Mouse (Mus musculus) gastrocnemius, postnatal 4 days (tissue): ENCODE results near the gene Angel1. TPM values are rescaled to one million over a fixed set of nuclear protein-coding genes. Genes with fewer than 3 reads are reported as not detected.

ENCODE experiments used
- DNase-seq, 2 experiments: peaks; one replicate each; pipeline ENCODE4 v3.0.0; 2021 to 2022; ENCODE audit warnings: low spot score in 2 of 2, mixed read lengths in 2 of 2
- long read RNA-seq, 2 experiments: library from polyadenylated mRNA; stranded (forward); transcript quantifications; one replicate each; pipeline ENCODE4 v2.0.0; 2021
- total RNA-seq, 2 experiments: library from RNA; stranded (reverse); gene quantifications; 2 replicates each; pipeline ENCODE4 v1.2.3; 2021

Gene Angel1
- 10 to 100 TPM in 1 of 2 experiments, 1 to 10 TPM in 1; 7.5 to 10.2 TPM for total RNA-seq
- long read RNA-seq, experiment 1, transcript Angel1-201 (10 exons, 3,850 nt), result major isoform, 10 of 13 reads
- long read RNA-seq, experiment 1, partial matches to known transcripts, result 0 of 13 reads
- long read RNA-seq, experiment 1, other reads (novel, unspliced or antisense), result 2 of 13 reads
- long read RNA-seq, experiment 2, transcript Angel1-201 (10 exons, 3,850 nt), result major isoform, 21 of 23 reads
- long read RNA-seq, experiment 2, partial matches to known transcripts, result 0 of 23 reads
- long read RNA-seq, experiment 2, other reads (novel, unspliced or antisense), result 2 of 23 reads

- peak; percentile 90 to 97 for DNase-seq
Measured at GRCm38 (mm10) chr12:86726120-86726640, at the start of gene Angel1. Angel1 (minus strand) TSS chr12:86726460.

DNA sequence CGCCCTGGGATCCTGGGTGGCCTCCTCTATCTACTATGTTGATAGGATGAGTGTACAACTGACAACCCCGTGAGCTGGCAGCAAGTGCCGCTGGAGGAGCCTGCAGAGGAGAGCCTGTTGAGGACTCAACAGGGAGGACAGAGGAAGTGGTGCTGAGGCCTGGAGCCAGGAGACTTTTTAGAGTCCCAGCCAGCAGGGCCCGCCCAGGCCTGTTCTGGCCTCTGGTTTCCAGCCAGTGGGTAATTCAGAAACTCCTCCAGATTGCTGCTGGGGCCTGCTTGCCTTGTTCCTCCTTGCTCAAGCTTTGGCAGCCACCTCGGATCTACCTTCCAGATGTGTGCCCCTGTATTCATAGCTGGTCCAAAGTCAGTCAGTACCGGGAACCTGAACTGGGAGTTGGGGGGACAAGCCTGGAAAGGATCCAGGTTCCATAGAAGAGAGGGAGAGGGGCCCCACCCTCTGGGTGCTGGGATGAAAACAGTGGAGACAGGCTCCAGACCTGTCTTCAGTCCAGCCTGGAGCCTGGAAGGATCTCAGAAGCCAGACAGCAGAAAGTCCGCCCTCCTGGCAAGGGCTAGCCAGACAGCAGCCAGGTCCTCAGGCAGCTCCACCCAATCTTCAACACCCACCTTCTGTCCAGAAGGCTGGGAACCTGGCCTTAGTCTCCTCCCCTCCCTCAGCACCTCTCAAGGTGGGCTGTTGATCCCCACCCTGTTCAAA lies 49.5 kb upstream of the Angel1 start:
- DNase-seq, result peak; percentile 52 to 74

DNA sequence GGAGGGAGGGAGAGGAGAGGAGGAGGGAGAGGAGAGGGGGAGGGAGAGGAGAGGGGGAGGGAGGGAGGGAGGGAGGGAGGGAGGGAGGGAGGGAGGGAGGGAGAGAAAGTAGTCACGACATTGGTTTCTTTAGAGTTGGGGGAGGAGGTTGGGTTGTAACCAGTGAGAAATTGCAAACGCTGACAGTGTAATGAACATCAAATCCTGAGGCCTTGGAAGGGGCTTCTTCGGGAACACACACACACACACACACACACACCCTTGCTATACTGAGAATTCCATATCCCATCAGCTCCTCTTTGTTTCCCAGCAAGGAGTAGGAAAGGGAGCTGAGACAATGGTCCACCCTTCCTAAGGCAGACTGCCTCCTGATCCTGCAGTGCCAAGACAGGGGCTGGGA lies 46.3 kb upstream of the Angel1 start:
- DNase-seq, result no peak

GRCm38 (mm10) chr12:86771823-86772427 lies 45.7 kb upstream of the Angel1 start:
- peak; percentile 83 to 92 for DNase-seq

DNA sequence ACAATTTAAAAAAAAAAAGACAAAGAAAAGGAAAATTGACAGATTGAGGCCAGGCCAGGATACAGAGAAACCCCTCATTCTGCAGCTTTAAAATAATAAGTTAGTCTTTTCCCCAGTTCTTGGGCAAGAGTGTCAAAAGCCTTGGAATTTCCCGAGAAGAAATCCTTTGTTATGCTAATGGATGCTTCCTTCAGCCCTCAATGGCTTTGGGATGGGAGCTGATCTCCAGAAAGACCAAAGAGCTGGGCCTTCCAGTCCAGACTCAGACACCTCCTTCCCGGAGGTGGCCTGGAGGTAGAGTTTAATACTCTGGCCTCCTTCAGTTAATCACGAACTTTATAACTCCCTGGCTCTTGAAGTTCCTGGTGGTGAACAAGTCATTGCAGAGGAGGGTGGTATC lies 44.7 kb upstream of the Angel1 start:
- DNase-seq, result no peak

GRCm38 (mm10) chr12:86770261-86770670 lies 44.0 kb upstream of the Angel1 start:
- DNase-seq, result peak; percentile 42 to 75

GRCm38 (mm10) chr12:86769819-86770218 lies 43.6 kb upstream of the Angel1 start:
- no peak for DNase-seq

DNA sequence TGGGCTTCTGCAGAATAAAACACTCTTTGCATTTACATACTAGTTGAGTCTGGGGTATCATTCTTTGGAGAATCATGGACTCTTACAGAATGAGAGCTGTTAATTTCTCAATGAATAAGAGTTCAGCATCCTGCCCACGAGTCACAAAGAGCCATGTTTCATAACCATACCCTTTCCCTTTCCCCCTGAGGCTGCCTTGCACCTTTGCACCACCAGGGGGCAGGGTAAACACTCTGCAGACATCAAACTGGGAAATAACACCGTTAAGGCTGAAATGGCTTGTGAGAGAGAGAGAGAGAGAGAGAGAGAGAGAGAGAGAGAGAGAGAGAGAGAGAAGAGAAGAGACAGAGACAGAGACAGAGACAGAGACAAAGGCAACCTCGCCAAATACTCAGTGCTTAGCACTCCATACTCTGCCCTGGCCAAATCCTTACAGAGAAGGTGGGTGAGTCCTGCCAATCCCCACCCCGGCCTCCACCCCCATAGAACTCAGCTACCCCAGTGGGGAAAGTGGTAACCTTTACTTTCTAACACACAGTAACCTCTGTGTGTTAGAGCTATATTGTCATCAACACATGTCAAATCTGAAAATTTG lies 42.8 kb upstream of the Angel1 start:
- DNase-seq, result peak; percentile 69 to 79

DNA sequence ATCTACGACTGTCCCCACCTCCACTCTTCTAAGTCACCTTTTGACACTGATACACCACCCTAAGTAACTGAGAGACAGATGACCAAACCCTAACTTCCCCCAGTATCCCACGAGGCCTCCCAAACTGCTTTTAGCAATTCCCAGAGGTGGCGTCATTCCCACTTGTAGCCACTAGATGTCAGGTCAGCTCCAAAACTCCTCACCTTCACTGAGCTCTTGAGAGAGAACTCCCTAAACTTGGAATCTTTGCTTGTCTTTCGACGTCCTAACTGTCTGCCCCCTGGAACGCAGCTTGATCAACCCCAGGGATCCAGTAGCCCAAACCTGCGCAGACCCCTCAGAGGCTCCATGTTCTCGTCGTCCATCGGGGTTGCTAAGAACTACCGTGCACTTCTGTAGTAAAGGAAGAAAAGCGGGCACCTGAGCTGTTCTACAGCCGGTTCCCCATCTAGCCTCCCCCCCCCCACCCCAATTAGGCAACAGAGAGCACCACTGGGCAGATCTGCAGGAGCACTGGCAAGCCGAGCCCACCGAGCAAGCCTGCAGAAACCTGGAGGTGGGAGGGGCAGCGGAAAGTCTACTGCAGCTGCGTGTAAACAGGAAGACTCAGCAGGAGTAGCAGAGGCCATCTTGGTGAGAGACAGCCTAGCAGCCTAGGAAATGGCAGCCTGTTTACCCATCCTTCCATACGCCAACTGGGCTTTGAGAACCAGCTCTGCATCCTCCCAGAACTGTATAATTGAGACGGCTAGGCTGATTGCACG lies 41.8 kb upstream of the Angel1 start:
- DNase-seq, result peak in 1 of 2 experiments; percentile 46

DNA sequence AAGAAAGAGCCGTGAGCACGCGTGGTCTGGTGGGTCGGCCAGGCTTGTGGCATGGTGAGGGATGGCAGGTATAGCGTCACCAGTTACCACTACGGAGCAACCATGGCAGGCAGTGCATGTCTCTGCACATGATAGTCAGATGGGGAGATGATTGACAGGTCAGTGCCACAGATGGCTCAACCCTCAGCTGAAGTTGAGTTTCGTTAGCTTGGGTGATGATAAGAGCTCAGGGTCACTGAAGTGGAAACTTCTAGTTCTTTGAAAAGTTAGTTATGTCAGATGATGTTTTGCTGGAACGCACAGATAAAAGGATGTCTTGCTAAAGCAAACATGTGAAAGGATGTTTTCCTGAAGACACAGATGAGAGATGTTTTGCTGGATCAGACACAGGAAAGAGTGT lies 40.2 kb upstream of the Angel1 start:
- no peak for DNase-seq

GRCm38 (mm10) chr12:86764060-86764459 lies 37.8 kb upstream of the Angel1 start:
- DNase-seq, result no peak

GRCm38 (mm10) chr12:86761036-86761435 lies 34.8 kb upstream of the Angel1 start:
- DNase-seq, result no peak

- DNase-seq, result no peak
Measured at GRCm38 (mm10) chr12:86734319-86734810, 8.1 kb upstream of the Angel1 start, which contains the start of gene Lrrc74a. Lrrc74a (plus strand) TSS chr12:86734369.

GRCm38 (mm10) chr12:86725706-86726105 lies 554 bp downstream of the Angel1 start:
- no peak for DNase-seq

- no peak for DNase-seq
Measured at GRCm38 (mm10) chr12:86724300-86724699, 2.0 kb downstream of the Angel1 start.

GRCm38 (mm10) chr12:86721453-86721852 lies 4.8 kb downstream of the Angel1 start:
- no peak for DNase-seq

DNA sequence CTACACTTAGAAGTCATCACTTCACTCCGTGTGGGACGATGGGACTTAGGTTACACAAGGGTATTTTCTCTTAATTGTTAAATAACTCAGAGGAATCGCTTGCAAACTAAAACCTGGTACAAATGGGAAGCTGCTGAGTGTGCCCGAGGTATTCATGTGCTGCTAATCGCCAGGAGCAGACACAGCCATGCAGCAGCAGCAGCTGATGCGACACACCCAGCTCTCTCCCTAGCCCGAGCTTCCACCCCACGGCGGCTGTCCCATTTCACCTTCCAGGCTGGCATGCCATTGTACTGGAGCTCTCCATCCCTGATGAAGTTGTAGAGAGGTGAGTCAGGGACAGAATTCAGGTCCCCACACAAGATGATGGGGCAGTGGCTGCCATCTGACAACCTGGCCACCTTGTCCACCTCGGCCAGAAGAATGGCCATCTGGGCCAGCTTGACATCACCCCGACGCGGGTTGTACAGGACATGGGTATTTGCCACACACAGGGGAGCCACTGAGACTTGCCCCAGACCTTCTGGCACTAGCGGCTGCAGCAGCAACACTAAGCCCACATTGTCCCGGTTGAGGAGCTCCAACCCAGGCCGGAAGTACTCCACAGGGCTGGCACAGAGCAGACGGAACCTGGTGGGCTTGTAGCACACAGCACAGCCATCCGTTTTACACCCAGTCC lies 6.2 kb downstream of the Angel1 start:
- DNase-seq, result no peak

GRCm38 (mm10) chr12:86716962-86717361 lies 9.3 kb downstream of the Angel1 start:
- no peak for DNase-seq

DNA sequence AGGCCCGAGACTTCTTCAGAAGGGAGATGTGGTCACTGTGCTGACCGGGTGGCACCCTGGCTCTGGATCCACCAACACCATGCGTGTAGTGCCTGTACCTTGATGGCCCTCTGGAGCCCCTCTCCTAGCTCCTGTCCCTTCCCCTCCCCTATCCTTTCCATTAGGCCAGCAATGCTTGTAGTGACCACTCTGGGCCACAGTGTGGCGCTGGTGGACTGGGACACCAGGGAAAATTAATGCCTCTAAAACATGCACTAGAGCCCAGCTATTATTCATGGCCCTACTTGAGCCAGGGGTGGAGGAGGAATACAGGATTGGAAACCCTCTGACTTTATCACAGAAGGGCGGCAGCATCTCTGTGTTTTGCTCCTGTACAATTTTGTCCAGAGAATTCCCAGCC lies 10.9 kb downstream of the Angel1 start:
- DNase-seq, result peak; percentile 63 to 74

DNA sequence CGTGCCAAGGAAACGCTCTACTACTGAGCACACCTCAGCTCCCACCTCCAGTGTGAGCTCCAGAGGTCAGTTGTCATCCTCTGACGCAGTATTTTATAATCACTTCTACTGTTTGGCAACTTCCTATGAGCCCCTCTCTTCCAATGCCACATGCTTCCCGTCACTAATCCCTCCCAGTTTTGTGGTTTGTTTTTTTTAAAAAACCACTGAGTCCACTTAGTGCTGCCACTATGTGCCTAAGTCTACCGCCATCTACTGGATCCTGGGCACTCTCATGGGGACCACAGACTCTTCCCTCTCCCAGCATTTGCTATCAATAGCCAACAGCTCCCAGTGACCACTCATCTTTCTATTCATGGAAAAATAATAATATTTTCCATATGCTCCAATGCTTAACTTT lies 12.2 kb downstream of the Angel1 start:
- no peak for DNase-seq
